Mouse (Mus musculus) MN1 (cell line): ENCODE measurements at regions not wholly inside any gene's neighbourhood (a gene's known extent, or its start where the extent isn't known, plus 50 kb on each side); places are given as distances from the start of the nearest gene placed in this dataset.

ENCODE experiments used
- DNase-seq: peaks from one replicate; pipeline ENCODE4 v3.0.0-alpha.2; 2016; ENCODE audit warnings: low spot score

DNA sequence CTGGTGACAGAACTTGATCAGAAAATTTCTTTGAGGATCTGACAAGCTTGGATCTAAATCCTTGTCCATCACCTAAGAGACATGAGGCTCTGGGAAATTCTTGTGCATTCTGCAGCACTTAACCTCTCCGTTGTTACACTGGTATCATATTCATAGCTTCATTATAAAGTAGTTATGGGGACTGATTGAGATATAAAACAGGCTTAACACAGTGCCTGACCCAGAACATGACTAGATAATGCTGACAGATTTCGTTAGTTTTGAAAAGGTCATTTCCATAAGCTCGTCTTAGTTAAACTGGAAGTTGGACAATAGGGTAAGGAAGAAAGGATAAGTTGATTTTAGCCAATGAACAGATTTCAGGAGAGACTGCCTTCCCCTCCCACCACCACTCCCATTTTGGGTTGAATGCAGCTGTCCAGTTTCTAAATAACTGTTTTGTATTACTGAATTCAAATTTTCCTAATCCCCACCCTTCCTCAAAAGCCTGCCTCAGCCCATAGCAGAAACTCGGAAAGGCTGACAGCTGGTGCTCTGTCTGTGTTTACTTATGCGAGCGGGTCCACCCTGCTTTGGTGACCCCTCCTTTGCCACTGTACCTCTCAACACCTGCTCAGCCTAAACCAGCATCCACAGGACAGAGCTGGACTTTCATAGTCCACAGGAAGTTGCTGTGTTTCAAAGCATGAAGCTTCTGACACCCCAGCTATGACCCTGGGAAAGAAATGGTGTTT is 340.8 kb downstream of the Pax1 start:
- no peak for DNase-seq

DNA sequence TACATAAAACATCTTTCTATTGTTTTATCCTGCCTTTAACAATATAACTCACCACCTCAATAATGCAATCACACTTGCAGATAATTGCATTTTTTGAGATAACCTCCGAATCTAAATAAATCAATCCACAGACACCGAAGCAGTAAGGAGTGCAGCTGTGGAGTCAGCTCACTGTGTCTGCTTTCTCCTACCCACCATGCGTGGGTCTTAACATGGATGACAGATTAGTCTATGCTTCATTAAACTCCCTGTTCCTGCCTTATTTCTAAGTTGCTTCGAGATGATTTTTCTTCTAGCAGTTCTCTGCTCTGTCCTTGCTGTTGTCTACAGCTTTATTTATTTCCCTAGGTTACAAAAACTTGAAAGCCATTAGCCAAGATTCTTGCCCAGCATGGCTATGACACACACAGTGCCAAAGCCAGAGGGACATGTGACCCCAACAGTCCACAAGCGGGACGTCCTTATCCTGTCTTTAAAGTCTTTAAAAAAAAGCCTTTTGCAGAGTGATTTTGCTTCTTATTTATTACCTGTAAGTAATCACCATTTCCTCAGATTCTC is 337.9 kb downstream of the Pax1 start:
- DNase-seq = peak; percentile 39

DNA sequence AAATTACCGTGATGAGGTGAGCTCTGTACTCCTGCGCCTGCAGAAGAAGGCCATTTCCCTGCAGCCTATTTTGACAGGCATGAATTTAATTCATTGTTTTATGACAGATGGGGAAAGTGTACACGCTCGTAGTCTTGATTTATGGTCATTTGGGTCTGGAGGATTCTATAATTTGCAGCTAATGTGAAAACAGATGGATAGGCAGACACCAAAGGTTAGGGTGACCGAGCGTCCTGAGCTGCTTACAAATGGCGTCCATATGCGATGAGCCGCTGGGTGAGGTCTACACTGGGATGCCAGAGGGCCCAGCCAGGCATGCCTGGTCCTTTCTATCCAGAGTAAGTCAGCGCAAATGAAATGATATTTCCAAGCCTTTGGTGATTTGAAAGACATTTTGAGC is 330.2 kb downstream of the Pax1 start:
- no peak for DNase-seq

DNA sequence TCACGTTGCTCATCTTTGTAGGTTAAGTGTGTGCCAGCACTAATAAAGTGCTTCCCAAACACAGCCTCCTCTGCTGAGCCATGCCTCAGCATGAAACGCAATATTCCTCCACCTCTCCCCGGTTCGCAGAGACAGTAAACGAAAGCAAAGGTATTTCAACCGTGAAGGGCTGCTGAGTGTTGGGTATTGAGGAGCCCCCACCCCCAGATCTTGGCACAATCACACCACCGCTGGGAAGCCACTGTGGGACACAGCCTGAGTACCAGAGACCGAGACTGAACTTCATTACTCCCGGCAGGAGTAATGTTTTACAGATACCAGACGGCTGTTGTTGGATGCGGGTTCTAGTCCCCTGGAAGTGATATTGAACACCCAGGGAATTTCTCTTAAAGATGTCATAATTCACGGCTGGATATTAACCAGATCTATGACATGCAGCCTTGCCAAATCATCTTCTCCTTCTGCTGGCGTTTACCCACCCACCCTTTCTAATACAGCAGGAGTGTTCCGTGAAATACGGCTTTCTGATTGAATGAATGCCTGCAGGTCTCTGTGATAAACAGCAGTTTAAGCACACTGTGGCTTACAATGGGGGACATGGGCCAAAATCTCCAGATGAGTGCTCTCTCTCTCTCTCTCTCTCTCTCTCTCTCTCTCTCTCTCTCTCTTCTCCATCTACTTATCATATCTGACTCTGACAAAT is 328.9 kb downstream of the Pax1 start:
- no peak for DNase-seq

DNA sequence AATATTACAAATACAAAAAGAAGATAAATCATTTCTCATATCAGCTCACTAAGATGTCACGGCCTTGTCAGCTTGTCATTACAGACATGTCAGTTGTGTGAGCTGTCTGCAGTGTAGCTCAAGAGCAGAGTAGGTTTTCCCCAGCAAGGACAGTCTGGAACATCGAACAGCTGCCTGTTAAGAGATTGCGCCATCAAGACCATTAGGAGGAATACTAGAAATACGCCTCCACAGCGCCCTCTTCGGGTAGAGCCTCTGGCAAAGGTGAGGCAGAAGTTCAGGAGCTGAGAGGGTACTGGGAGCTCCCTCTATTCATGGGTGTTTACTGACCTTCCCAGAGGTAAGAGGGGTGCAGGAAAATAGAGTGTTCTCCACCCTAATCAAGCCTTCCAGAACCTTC is 327.0 kb downstream of the Pax1 start:
- DNase-seq = no peak

DNA sequence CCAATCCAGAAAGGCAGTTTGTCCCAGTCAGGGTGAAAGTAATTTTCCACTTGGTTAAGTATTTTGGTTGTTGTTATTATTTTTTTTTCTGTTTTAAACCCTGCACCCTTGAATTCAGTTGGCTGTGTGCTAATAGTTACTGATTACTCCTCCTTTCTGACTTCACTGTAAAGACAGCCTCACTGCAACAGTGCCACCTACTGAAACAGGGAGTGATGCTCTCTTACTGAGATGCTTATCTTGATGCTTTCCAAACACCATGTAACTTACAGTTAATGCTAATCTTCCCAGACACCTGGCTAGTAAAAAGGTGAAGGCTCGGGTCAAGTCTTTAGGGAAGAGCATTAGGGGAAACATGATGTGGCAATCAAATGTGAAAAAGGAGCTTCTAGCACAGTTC is 294.9 kb downstream of the Pax1 start:
- DNase-seq = no peak

DNA sequence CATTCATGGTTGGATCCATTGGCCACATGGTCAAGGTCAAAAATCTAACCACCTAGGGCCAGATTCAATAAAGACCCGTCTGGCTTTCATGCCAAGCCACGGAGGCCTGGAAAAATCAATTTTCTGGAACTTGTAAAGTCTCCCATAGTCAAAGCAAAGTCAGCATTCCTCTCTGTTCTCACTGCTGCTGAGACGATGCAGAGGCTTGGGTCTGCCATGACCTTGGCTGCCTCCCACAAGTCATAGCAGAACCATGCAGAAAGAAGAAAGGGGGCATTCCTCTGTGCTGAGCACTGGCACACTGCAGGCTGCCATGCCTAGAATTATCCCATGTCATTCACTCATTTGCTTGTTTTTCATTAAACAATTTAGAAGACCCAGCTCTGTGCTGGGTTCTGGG is 288.5 kb downstream of the Pax1 start:
- no peak for DNase-seq

DNA sequence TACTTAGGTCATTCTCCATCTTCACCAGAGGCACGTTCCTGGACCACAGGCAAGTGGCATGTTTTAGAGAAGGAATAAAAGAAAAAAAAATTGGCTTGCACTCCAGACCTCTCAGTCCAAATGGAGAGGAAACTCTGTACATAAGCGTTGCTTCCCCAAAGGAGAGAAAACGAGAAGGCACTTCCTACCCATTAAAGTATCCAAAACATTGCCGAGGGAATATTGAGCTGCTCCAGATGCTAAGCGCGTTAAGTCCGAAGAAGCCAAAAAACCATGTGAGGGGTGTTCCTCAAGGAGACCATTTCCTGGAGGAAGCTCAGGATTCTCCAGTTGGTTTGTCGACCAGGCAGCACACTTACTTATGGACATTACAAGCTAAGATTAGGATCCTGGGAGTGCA is 286.2 kb downstream of the Pax1 start:
- DNase-seq = no peak

DNA sequence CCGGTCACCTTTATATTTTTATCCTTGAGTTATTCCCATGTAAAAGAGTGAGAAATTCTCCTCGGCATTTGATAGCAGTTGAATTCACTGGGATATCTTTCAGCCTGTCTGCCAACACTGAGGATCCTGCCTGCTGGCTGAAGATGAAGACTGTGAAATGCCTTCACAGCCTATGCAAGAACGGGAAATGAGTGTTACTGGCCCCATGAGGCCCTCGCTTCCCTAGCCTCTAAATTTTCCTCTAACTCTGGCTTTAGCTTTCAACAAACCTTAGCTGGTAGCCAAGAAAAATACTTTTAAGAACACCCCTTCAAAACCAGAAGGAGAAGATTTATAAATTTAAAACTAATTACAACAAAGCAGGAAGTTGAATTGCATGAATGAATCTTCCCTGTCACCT is 285.8 kb downstream of the Pax1 start:
- no peak for DNase-seq

DNA sequence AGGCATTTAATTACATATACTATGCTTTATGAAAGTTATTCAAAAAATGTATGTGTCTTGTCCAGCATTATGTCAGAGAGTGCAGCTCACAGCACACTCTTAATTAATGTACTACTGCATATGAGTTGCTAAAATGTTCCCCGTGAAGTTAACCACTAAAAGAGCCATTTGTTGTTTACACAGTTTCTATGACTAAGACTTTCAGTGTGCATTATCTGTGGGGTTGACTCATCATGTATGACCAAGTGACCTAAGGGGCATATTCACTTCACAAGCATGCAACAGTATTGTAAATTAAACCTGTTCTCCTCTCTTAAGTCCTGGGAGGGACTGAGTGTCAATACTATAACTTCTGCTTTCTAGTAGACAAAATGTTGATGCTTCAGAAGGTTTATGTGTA is 276.2 kb downstream of the Pax1 start:
- no peak for DNase-seq

DNA sequence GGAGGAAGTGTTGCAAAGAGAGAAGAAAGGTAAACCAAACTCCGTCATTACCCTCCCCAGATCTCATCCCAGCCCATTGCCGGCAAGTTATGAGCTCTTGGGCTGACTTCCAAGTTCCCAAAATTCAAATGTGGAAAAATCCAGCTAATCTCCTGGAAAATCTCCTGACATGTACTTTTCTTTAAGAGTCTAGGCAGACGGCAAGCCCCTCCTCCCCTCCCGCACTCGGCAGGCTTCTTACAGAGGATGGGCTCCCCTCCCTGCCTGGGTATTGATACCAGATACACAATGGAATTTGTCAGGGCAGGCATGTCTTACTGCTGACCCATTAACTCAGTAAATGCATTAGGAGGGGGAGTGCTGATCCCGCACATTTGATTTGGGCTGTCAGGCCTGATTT is 271.0 kb downstream of the Pax1 start:
- DNase-seq = no peak

DNA sequence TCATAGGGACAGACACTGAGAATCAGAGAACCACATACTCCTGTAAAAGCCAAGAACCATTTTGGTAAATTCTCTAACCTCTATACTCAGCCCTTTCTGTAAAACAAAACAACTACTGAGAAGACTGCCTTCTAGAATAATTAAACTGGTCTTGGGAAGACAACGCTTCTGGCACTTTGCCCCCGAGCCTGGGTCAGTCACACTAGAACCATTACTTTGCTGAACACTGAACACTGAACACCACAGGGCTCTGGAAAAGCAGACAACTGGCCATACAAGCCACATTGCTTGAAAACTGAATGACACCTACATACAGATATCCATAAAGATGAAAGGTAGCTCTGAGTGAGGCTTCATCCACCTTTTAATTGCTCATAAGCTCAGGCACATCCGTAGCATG is 268.0 kb downstream of the Pax1 start:
- no peak for DNase-seq

DNA sequence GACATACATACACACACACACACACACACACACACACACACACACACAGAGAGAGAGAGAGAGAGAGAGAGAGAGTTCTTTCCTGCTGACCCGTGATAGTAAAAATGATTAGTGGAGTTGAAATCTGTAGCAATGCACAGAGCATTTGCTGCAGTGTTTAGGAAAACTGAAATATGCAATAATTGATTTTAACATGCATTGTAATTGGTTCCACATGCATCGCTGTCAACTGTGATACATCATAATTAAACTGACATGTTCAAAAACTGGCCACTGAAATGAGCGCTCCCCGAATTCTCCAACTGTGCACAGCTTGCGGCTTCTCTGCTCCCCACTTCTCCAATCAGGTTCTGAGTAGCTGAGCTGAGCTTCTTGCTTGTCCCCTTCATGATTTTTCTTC is 265.4 kb downstream of the Pax1 start:
- DNase-seq = no peak

DNA sequence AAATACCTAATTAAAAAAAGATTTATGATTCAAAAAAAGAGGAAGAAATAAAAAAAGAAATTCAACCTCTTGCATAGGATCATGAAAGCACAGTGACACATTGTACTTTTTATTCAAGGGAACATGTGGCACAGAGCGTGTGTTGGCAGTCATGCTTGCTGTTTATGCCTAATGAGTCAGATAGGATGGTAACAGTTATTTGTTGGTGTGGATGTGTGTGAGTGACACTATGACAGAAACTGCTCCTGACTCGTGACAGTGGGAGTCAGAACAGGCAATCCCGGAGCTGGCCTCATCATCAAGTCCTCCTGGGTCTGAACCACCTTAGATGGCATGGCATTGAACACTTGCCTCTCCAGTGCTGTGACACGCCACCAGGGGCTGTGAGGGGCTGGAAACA is 261.4 kb downstream of the Pax1 start:
- no peak for DNase-seq

DNA sequence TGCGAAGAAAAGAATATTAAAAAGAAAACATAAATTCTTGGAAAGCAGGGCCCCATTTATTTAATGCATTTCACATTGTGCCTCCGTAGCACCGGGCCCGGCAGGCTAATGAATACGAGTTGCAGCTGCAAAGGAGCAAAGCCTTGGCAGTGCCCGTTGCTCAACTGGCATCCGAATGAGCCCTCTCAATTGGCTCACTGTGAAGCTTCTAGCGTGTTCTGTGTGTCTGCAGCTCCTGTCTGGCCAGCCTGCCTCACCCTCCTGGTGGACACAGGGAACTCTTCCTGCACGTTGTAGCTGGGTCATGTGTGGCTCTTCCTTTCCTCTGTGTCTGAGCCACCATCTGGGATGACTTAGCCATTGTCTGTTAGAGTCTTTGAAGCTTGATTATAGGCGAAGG is 256.1 kb downstream of the Pax1 start:
- DNase-seq = no peak

DNA sequence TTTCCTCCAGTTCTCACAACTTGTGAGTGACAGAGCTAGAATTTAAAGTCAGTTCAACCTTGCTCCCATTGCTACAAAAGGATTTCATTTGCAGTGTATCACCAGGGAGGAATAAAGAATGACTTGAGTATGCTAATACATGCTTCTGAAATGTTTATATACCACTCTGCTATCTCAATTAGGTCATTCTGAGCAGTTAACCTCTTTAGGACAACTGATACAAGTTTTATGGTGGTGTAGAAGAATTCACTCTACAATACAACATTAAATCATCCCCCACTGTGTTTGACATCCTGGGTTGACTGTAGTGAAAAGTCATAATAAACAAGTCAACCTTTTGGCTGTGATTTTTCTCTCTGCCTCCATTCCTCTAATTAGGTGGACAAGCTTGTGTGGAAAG is 248.6 kb downstream of the Pax1 start:
- DNase-seq = no peak

DNA sequence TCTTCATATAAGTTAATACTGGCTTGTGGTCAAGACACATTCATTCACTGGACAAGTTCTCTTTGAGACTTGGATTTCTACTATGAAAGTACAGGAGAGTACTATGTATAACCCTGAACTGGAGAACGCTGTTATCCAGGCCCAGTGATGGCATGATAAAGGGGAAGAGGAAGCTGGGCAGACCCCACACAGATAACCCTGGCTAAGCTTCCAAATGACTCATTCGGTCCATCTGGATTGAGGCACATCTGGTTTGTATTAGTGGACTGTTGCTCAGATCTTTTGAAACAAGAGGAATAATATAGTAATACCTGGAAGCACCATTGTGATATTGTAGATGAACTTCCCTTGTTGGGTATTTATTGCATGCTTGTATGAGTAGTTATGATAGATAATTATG is 239.9 kb downstream of the Pax1 start:
- no peak for DNase-seq

DNA sequence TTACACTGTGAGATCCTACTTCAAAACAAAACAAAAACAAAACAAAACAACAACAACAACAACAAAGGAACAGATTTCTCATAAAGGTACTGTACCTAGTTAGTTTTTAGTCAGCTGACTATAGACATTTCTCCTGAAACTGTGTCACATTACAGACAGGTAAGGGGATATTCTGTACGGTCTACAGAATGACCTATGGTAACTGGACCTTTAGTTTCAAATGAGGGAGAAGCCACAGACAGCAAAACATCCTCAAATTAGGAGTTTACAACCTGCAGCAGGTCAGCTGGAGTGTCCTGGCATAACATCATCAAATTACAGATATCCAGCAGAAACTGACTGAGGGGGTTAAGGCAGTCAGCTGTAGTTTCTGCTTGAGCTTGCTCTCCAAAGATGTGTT is 210.7 kb downstream of the Pax1 start:
- DNase-seq = no peak

DNA sequence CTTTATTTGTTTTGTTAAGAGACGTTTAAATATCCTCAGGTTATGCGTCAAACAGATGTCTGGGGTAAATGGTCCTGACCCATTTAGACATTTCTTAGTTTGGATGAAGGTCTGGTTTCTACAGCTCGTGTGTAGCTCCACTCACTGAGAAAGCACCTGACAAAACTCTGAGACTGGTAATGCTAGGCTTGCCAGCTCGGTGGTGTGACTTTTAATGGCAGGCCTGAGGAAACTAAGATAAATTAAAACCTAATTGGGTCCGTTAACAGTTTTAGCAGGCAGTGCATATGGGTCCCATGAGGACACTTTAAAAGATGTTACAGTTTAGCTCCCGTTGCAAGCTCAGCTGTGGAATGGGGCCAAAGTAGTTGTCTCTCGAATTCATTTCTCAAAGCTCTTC is 199.5 kb downstream of the Pax1 start:
- no peak for DNase-seq

DNA sequence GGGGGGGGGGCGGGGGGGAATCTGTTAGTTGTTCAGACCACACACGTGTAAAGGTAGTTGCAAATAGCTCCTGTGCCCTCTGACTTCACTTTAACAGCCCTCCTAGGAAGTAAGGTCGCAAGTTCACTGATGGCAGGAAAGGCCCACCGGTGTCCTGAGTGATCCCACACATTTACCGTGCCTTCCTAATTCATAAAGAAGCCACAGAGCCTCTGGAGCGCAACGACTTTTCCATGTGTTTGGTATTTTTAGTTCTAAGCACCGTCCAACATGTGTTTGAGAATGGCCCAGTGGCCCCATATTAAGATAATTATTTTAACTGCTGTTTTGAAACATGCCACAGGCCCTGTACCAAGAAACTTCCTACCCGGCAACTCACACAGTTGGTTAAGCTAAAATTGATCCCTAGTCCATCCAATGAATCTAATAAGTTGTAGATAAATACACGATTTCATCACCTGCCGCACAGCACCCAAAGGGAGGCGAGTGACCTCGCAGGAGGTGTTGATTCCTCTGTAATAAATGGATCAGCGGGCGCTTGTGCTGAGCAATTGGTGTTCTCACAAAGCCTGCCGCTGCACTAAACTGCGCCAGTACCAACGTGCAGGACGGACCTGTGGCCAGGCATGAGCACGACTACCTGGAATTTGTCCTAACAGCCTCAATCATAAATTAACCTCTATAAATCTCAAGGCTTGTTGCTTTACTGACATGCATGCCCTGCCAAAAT is 198.9 kb downstream of the Pax1 start:
- no peak for DNase-seq

DNA sequence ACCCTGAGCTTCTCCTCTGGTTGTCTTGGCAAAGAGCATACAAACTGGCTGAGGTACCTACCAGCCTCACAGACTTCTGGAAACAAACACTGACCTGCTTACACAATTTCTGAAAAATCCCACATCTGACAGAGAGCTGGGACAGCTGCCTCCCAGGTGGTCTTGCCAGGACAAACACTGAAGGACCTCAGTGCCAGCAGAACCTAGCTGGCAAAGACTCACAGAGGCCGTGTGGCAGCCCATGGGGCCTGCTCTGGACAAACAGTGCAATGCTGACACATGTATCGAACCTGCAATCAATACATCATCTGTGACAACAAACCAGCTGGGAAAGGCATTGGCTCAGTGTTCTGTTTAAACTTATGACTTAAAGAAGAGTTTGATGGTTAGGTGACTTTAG is 167.4 kb downstream of the Pax1 start:
- no peak for DNase-seq

DNA sequence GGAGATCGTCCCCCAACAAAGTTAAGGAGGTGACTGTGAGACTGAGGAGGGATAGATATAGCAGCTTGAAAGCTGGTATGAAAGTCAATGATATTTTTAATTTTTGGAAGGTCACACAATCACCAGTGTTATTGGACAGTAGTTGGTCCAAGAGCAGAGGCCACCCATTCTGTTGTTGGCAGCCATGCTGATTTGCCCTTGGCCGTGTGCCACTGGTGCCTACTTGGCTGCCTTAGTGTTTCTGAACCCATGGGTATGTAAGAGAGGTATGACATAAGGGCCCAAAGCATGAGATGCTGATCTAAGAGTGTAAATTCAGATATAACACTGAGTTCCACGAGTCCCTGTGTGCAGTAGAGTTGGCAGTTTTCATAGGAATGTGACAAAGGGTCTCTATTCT is 153.7 kb downstream of the Pax1 start:
- no peak for DNase-seq

DNA sequence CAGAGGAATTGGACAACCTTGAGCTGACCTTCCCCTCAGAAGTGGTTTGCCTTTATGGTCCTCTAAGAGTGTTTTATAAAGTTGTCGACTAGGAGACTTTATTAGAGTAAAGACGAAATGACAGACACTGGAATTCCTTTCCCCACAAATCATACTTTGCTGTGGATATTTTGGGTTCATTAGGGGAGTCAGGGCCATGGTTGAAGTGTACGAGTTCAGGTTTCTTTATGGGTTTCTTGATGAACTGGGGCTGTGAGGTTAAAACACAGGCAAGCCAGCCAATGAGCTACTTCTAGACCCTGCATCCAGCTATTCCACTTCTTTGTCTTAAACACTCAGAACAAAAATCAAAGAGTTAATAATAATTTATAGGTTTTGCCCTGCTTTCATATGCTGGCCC is 153.0 kb downstream of the Pax1 start:
- DNase-seq = no peak
